Mouse (Mus musculus) c-Kit-positive CD71-positive TER-119-negative erythroid progenitor cells, embryonic 14.5 days (primary cell): Measurements from ENCODE around the gene Prdx1.
"Not testable (repeated sequence)": the region's sequence is repeated elsewhere in the genome, so short reads cannot be mapped to it uniquely, and the experiment has no call there.

Source experiments
- DNase-seq: peaks from one replicate; pipeline ENCODE4 v3.0.0-alpha.2; 2013; ENCODE audit warnings: low read depth

Prdx1 gene

GRCm38 (mm10) chr4:116685402-116686061, at the start of gene Prdx1:
Gene Prdx1 (plus strand): TSS chr4:116685544.
- peak; percentile 88 for DNase-seq

- DNase-seq, result no peak
Measured at GRCm38 (mm10) chr4:116638821-116639220, 46.5 kb upstream of the Prdx1 start.

- no peak for DNase-seq
Measured at GRCm38 (mm10) chr4:116642071-116642470, 43.3 kb upstream of the Prdx1 start.

- no peak for DNase-seq
Measured at GRCm38 (mm10) chr4:116644326-116644725, 41.0 kb upstream of the Prdx1 start.

- DNase-seq, result no peak
Measured at GRCm38 (mm10) chr4:116645624-116646023, 39.7 kb upstream of the Prdx1 start.

GRCm38 (mm10) chr4:116649411-116649810, 35.9 kb upstream of the Prdx1 start:
- peak; percentile 50 for DNase-seq

GRCm38 (mm10) chr4:116650365-116650764, 35.0 kb upstream of the Prdx1 start:
- DNase-seq, result no peak

- DNase-seq, result peak; percentile 70
Measured at GRCm38 (mm10) chr4:116650924-116651796, 34.2 kb upstream of the Prdx1 start, which contains the start of gene Akr1a1. Gene Akr1a1 (minus strand): TSS chr4:116651680.

GRCm38 (mm10) chr4:116651797-116652135, 33.6 kb upstream of the Prdx1 start:
- DNase-seq, result no peak

GRCm38 (mm10) chr4:116653228-116653627, 32.1 kb upstream of the Prdx1 start:
- no peak for DNase-seq

- no peak for DNase-seq
Measured at GRCm38 (mm10) chr4:116655100-116655499, 30.2 kb upstream of the Prdx1 start.

- no peak for DNase-seq
Measured at GRCm38 (mm10) chr4:116655658-116656057, 29.7 kb upstream of the Prdx1 start.

GRCm38 (mm10) chr4:116657971-116658370, 27.4 kb upstream of the Prdx1 start:
- DNase-seq, result no peak

GRCm38 (mm10) chr4:116659474-116659873, 25.9 kb upstream of the Prdx1 start:
- DNase-seq, result no peak

- DNase-seq, result not testable (repeated sequence)
Measured at GRCm38 (mm10) chr4:116659916-116660315, 25.4 kb upstream of the Prdx1 start.

- DNase-seq, result no peak
Measured at GRCm38 (mm10) chr4:116660829-116661228, 24.5 kb upstream of the Prdx1 start.

GRCm38 (mm10) chr4:116661998-116662397, 23.3 kb upstream of the Prdx1 start:
- DNase-seq, result no peak

- DNase-seq, result no peak
Measured at GRCm38 (mm10) chr4:116666625-116667024, 18.7 kb upstream of the Prdx1 start.

GRCm38 (mm10) chr4:116668145-116668544, 17.2 kb upstream of the Prdx1 start:
- DNase-seq, result no peak

- no peak for DNase-seq
Measured at GRCm38 (mm10) chr4:116669291-116669690, 16.1 kb upstream of the Prdx1 start.

- no peak for DNase-seq
Measured at GRCm38 (mm10) chr4:116672785-116673184, 12.6 kb upstream of the Prdx1 start.

GRCm38 (mm10) chr4:116674761-116675160, 10.6 kb upstream of the Prdx1 start:
- DNase-seq, result not testable (repeated sequence)

GRCm38 (mm10) chr4:116676027-116676426, 9.3 kb upstream of the Prdx1 start:
- DNase-seq, result no peak
